Mouse (Mus musculus): ENCODE measurements at regions not wholly inside any gene's neighbourhood (a gene's known extent, or its start where the extent isn't known, plus 50 kb on each side); places are given as distances from the start of the nearest gene placed in this dataset.

- TF ChIP-seq CTCF (conservative IDR thresholded peaks at IDR 0.05; ENCODE audit: insufficient read depth, insufficient read length, low read depth, low read length): no peak
- TF ChIP-seq POLR2A (IDR thresholded peaks at IDR 0.05; ENCODE audit: low read depth, low read length): no peak
Observed at GRCm38 (mm10) chr12:77594657-77595056, 356.7 kb downstream of the Fut8 start.
